Mouse (Mus musculus) liver, adult (tissue): ENCODE data around the gene Cd247.

Source experiments
- GATA4 ChIP-seq: IDR thresholded peaks from 2 replicates; pipeline ENCODE4 v1.6.1; 2014; ENCODE audit warnings: mild to moderate bottlenecking, low read length; ENCODE audit not compliant: insufficient replicate concordance

The Cd247 gene

DNA sequence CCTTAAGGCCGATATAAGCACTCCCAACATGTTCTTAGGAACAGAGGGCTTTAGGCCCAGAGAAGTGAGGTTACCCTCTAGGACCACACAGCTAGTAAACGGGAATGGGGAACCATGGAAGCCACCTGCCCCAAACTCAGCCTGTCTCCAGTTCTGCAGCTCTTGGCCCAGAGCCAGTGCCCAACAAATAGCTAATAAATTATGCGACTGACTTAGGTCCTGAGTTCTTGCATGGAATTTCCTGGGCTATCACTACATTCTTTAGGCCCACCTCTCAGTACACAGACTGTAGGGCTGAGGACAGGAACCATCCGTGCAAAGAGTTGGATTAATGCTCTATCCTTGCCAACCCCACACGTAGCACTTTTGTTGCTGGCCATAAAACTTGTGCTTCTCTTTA is 63.6 kb downstream of the Cd247 start:
- no peak for TF ChIP-seq GATA4

DNA sequence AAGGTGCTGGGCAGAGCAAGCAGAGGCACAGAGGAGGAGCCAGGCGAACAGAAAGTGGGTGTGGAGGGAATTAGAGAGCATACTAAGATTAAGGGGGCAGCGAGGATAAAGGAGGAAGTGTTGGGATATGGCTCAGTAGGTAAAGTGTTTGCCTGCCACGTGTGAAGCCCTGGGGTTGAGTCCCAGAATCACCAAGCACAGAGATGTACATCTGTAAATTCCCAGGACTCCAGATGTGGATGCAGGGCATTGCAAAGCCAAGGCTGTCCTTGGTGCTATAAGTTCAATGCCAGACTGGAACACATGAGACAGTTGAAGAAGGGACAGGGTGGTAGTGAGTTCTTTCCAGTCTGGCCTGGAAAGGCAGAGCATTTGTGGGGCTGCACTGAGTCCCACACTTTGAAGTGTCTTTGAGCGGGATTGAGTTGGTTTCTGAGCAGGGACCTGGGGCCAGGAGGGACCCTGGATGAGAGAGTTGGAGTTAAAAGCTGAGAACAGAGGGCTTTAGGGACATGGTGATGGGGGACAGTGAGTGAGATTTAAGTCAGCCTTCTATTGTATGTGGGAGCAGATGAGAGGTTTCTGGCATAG is 64.7 kb downstream of the Cd247 start:
- no peak for TF ChIP-seq GATA4

DNA sequence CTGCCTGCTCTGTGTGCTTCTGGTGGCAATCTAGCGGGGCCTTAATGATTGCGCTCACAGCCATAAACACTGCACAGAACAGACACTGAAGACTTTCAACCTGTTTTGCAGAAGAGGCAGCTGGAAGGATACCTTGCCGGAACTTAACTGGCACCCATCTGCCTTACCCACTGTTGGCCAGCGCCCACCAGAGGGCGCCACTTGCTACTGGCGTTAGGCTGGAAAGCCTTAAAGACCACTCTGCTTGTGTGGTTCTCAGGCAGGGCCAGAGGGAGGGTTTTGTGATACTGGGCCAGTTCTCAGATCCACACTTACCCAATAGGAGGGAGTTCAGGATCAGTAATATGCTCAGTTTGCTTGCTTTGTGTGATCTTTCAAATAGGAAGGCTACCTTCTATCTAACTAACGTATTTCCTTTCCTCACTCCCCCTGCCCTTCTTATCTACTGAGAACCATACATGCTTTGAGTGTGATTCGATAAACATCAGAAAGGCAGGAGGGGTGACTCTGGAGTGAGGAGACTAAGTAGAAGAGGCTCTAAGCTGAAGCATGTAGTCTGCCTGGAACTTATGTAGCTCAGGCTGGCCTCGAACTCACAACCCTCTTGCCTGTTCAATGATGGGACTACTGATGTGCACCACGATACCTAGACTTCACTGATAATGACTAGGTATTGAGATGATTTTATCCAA is 65.4 kb downstream of the Cd247 start:
- TF ChIP-seq GATA4 = no peak

DNA sequence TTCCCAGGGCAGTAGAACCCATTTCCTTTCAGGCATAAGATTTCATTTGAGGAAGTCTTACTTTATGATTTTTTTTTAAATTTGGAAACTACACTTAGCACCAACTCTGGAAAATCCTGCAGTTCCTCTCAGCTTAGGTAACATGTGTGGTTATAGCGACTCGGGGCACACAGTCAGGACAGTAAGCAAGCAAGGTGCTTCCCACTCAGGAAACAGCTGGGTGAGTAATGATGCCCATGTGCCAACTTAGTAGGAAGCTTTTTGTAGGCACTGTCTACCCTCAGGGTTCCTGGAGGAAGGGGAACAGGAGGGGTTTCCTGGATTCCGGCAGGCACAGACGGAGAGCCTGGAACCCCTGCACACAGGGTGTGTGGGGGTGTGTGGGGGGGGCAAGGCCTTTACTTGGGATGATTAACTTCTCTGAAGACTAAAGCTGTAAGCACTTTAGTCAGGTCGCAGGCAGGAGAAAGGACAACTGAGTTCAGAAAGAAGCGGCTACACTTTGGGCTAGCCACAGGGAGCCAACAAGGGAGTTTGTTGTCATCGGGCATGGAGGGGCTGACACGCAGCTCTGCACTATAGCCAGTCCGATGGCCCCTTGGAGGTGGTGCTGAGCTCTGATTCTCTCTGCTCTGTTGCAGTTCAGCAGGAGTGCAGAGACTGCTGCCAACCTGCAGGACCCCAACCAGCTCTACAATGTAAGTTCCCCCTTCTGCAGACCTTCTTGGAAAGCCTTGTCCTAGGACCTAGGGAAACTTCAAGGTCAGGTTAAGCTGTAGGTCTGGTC is 67.5 kb downstream of the Cd247 start:
- no peak for TF ChIP-seq GATA4

DNA sequence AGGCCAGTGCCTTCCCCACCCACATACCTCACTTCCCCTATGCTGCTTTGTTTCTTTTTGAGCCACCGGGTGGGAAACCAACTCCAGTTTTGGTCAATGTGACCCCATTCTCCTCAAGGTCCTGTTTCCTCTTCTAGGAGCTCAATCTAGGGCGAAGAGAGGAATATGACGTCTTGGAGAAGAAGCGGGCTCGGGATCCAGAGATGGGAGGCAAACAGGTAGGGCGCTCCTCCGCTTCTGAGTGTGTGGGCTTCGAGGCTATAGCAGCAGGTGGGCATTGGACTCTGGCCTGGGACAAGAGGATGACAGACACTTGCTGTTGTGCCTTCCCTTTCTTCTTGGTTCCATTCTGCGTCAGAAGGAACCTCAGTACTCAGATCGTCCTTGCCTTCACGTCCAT is 68.8 kb downstream of the Cd247 start:
- no peak for TF ChIP-seq GATA4

DNA sequence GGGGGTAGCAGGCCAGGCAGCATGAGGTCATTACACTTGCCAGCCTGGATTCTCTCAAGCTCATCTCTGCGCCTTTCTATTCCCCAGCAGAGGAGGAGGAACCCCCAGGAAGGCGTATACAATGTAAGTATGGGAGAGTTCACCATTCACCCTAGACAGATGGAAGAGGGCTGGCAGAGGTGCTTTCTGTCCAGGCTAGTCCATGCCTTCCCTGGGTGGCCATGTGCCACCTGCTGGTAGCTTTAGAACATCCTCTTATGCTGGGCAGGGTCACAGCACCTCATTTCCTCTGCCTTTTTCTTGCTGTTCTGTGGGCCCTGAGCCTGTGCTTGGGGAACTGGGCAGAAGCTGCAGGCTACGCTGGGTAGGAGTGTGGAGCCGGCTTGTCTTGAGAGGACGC is 69.9 kb downstream of the Cd247 start:
- no peak for TF ChIP-seq GATA4

DNA sequence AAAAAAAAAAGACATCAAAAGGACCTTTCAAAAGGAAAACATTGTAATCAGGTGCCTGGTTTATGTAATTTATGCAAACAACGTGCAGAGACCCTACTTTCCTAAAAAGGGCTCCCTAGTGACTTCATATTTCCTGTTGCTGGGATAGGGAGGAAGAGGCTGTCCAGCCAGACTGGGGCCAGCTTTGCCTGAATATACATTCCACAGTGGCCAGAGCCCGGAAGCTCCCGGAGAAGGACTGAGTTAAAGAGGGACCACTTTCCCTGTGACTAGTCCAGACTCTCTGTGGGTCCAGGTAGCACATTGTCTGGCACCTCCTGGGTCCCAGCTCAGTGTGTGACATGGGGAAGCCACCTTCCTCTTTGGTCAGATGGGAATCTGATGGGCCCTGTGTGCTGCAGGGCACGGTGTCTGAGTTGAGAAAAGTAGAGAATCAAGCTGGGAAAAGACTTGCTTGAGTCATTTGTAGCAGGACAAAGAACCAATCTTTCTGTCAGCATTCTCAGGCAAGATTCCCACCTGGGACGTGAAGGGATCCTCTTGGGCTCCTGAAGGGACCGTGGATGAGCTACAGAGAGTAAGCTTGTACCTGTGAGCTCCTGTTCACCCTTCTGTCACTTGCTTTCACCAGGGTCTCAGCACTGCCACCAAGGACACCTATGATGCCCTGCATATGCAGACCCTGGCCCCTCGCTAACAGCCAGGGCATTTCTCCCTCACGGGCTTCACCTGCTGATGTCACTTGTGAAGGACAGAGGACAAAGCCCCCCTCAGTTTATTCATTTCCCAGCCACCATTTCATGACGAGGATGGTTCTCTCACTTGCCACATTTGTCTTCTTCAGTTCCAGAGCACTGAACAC is 72.1 kb downstream of the Cd247 start:
- TF ChIP-seq GATA4 = no peak

DNA sequence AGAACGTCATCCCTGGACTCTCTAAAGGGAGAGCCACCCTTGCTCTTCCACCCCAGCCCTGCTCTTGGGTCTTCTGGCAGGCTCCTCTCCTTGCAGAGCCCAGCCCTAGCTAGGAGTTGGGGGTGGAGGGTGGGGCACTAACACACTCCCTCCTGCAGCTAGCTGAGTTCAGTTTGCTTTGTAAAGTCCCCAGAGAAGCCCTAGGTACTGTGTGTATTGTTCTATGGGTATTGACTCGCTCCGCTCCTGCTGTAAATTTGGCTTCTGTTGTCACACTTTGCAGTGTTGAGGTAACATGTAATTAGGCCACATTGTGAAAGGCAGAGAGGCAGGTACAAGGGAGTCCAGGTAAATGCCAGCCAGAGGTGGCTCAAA is 72.7 kb downstream of the Cd247 start:
- no peak for TF ChIP-seq GATA4

DNA sequence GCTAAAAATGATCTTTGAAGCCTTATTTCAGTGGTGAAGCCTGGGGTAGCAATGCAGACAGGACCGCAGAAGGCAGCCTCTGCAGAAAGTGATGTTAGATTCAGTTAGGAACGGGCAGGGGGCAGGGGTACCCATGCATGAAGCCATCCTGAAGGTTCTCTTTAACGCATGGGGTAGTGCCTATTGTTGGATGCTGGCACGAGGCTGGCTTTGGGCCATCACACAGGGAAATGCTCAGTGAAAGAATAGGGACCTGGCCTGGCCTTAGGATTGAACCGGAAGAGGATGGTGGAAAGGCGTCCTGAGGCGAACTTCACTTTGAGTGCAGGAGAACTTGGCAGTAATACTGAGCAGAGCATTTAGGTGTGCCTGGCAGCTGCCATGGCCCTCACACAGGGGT is 73.6 kb downstream of the Cd247 start:
- TF ChIP-seq GATA4 = no peak

DNA sequence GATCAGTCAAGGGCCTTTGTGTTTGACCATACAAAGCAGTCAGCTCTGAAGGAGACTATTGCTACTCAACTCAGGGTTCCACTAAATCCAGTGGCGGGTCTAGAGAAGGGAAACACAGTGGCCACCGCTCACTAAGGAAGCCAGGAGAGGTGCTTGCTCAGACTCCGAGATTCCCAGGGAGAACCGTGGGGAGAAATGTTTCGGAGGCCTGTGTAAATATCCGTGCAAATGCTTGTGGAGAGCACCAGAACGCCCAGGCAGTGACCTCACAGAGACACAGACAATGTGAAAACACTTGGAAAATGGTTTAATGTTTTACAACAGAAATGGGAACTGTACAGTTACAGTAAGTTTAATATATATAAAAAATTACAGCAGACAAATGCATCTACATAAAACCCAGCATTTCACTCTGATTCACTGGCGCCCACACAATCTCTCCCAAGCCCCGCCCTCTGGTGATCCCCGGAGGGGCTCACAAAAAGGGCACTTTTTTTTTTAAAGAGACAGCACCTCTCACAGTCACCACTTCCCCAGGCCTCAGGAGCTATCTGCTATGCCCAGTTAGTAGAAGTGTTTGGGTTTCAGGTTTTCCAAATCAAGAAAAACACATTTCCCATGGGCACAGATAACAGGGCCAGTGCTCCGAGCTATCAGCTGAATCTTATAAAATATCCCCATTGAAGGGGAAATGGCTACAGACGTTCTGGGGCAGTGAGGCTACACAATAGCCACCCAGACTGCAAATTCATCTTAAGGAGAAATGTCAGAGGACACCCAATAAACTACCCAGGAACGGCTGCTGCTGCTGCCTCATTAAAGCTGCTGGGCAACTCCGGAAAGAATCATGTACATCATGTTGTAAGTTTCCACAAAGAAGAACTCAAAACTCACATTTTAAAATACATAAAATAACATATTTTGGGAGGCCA is 76.6 kb downstream of the Cd247 start:
- TF ChIP-seq GATA4 = no peak

DNA sequence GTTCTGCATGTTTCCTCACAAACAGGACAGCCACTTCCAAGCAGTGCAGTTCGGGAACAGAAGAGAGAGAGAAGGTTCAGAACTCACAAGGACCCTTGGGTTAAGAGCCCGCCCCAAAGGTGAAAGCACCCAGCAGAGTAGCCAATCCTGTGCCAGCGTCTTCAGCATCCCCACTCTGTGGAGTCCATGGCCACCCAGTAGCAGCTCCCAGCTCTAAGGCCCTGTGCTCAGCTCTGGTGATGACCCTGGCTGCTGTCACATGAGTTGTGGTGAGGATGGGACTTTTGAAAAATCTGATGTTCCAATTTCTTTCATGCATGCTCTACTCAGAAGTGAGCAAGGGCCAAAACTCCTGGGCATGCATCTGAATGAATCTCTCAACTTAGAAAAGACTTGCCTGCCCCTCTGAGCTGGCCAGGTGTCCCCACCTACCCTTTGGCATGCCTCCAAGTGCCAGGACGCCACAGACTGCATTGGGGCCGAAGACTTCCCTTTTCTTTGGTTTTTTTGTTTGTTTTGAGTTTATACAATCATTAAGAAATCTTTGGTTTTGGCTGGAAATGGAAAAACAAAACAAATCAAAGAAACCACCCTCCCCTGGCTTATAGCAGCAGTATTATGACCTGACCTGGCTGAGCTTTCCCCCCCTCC is 78.3 kb downstream of the Cd247 start:
- no peak for TF ChIP-seq GATA4

DNA sequence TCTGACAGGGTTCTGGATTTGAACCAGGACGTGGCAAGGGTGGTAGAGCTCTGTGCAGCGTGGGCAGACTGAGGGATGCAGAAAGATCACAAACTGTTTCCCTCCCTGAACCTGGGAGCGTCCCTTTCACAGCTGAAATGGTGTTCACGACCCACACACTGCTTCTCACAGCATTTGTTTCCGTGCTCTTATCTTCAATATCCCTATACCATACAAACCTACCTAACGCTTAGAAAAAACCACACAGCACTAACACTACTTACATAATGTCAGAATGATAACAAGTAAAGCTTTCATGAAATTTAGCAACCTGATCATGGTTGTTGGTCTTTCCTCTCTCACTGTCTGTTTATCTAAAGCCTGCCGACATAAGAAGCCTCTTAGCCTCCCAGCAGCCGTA is 80.2 kb downstream of the Cd247 start:
- TF ChIP-seq GATA4 = no peak

DNA sequence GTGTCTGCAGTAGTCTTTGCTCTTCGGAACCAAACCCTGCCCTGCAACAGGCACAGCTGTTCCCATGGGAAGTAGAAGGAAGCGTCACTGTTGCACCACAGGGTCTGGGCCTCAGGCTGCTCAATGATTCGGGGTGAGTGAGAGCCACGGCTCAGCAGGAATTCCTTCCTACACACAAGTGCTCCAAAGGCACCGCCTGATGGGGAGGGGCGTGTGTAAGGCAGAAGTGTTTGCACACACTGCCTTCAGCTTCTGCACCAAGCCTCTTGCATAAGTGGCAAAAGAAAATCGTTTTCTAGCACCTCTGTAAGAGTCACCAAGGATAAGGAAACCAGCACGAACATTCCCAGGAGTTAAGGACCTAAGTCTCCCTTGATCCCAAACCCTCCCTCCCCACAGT is 86.2 kb downstream of the Cd247 start:
- no peak for TF ChIP-seq GATA4
